Mouse (Mus musculus) midbrain, postnatal 0 days (tissue): Measurements from ENCODE around the gene Eri3. TPM values are rescaled to one million over a fixed set of nuclear protein-coding genes. Genes with fewer than 3 reads are reported as not detected.

Source experiments
- ATAC-seq: fragments of 200-750 bp; cut with Nextera tagmentation; 2 replicates; pipeline ENCODE4 v1.8.0; 2017; ENCODE audit warnings: moderate number of reproducible peaks, mild to moderate bottlenecking, moderate TSS enrichment, moderate library complexity; ENCODE audit not compliant: low FRiP score
- DNase-seq: peaks from one replicate; pipeline ENCODE4 v3.0.0-alpha.2; 2015; ENCODE audit warnings: low spot score
- H3K27ac ChIP-seq: fragments of 300-500 bp; sonication (generic); 2 replicates; pipeline ENCODE4 v1.5.1; 2014; ENCODE audit warnings: low read depth, mild to moderate bottlenecking, low read length, mixed read lengths
- H3K27me3 ChIP-seq: fragments of 300-500 bp; sonication (generic); 2 replicates; pipeline ENCODE4 v1.6.1; 2014; ENCODE audit warnings: low read length, control low read depth, mixed read lengths; ENCODE audit not compliant: insufficient read depth
- H3K36me3 ChIP-seq: fragments of 300-500 bp; sonication (generic); 2 replicates; pipeline ENCODE4 v1.6.1; 2014; ENCODE audit warnings: low read length, control low read depth, mixed read lengths; ENCODE audit not compliant: insufficient read depth
- H3K4me1 ChIP-seq: fragments of 300-500 bp; sonication (generic); 2 replicates; pipeline ENCODE4 v1.6.1; 2014; ENCODE audit warnings: mild to moderate bottlenecking, control low read depth, antibody characterized with exemption, low read length, mixed read lengths; ENCODE audit not compliant: insufficient read depth
- H3K4me2 ChIP-seq: fragments of 300-500 bp; sonication (generic); 2 replicates; pipeline ENCODE4 v1.6.1; 2014; ENCODE audit warnings: low read depth, mild to moderate bottlenecking, low read length, mixed read lengths; ENCODE audit not compliant: poor library complexity, severe bottlenecking
- H3K4me3 ChIP-seq: fragments of 300-500 bp; sonication (generic); 2 replicates; pipeline ENCODE4 v1.5.1; 2014; ENCODE audit warnings: low read depth, mild to moderate bottlenecking, low read length, moderate library complexity
- H3K9ac ChIP-seq: fragments of 300-500 bp; sonication (generic); replicated peaks from 2 replicates; pipeline ENCODE4 v1.6.1; 2014; ENCODE audit warnings: mild to moderate bottlenecking, low read length, moderate library complexity, mixed read lengths; ENCODE audit not compliant: poor library complexity, severe bottlenecking
- H3K9me3 ChIP-seq: fragments of 300-500 bp; sonication (generic); 2 replicates; pipeline ENCODE4 v1.6.1; 2016; ENCODE audit warnings: low read length, control low read depth
- CTCF ChIP-seq: IDR thresholded peaks from 2 replicates; pipeline ENCODE4 v1.5.1; 2016; ENCODE audit warnings: antibody characterized with exemption, mild to moderate bottlenecking
- WGBS: fragments of 180-500 bp; shearing (Covaris S2); extraction: QIAGEN DNeasy Blood & Tissue Kit; methylation state at CpG from one replicate; pipeline ENCODE4 v1.1.7; 2014; 5-methylcytosine and 5-hydroxymethylcytosine counted together
- polyA plus RNA-seq: library from polyadenylated mRNA; unstranded; fragments of >200 nt; fragmentation: Nextera tagmentation; extraction: Ambion mirVana; gene quantifications from 2 replicates; pipeline ENCODE4 v1.2.1, GENCODE M21; 2015
- total RNA-seq: library from RNA; depleted of rRNA; stranded (reverse); fragments of >200 nt; gene quantifications from 2 replicates; pipeline ENCODE4 v1.2.3, GENCODE M21; 2014

Gene Eri3
- total and polyA plus RNA-seq, 2 experiments from 2014 or later = 291 to 323 TPM

GRCm38 (mm10) chr4:117633527-117633926 is 83.4 kb downstream of the Eri3 start:
- Histone ChIP-seq H3K27me3 (no peaks in the 10 kb centered on the region), H3K36me3 (no peaks in the 10 kb centered on the region), H3K4me1 (peaks cover 7% of the 10 kb centered on the region; the same call in 1 of the 2 replicates), H3K4me3 (no peak overlapping the region), H3K9ac (no peak overlapping the region), H3K9me3 (no peaks in the 10 kb centered on the region), H3K27ac (no peak overlapping the region), H3K4me2 (no peak overlapping the region)
- ATAC-seq = no peak
- WGBS = 69% methylated on average over 5 of the region's 5 CpGs
- no peak for DNase-seq
- no peak for TF ChIP-seq CTCF

- Histone ChIP-seq H3K27me3 (no peaks in the 10 kb centered on the region), H3K4me1 (peaks cover 7% of the 10 kb centered on the region; the same call in 1 of the 2 replicates), H3K27ac (no peak overlapping the region), H3K36me3 (no peaks in the 10 kb centered on the region), H3K9ac (no peak overlapping the region), H3K4me3 (no peak overlapping the region), H3K4me2 (no peak overlapping the region), H3K9me3 (no peaks in the 10 kb centered on the region)
- no peak for ATAC-seq
- no peak for TF ChIP-seq CTCF
- DNase-seq = no peak
- WGBS = 88% methylated on average over 7 of the region's 7 CpGs
Observed at GRCm38 (mm10) chr4:117634642-117635041, 84.5 kb downstream of the Eri3 start.

GRCm38 (mm10) chr4:117636152-117636551 is 86.0 kb downstream of the Eri3 start:
- Histone ChIP-seq H3K4me1 (peaks cover 7% of the 10 kb centered on the region; the same call in 1 of the 2 replicates), H3K36me3 (peaks cover 4% of the 10 kb centered on the region; the same call in 1 of the 2 replicates), H3K4me3 (no peak overlapping the region), H3K9ac (no peak overlapping the region), H3K27ac (no peak overlapping the region), H3K27me3 (no peaks in the 10 kb centered on the region), H3K4me2 (no peak overlapping the region), H3K9me3 (no peaks in the 10 kb centered on the region)
- TF ChIP-seq CTCF = no peak
- ATAC-seq = no peak
- DNase-seq = no peak
- 81% methylated on average over 4 of the region's 4 CpGs for WGBS

GRCm38 (mm10) chr4:117636891-117637613 is 86.9 kb downstream of the Eri3 start:
- ATAC-seq = peak; percentile 49; the same call in 1 of the 2 replicates
- H3K27me3 ChIP-seq = no peaks in the 10 kb centered on the region
- no peaks in the 10 kb centered on the region for H3K9me3 ChIP-seq
- no peak overlapping the region for H3K4me3 ChIP-seq
- no peak for DNase-seq
- no peak for TF ChIP-seq CTCF
- peak overlapping the region; percentile 68 for H3K27ac ChIP-seq
- no peak overlapping the region for H3K4me2 ChIP-seq
- WGBS = 16% methylated on average over 22 of the region's 22 CpGs
- H3K36me3 ChIP-seq = peaks cover 7% of the 10 kb centered on the region; the same call in 1 of the 2 replicates
- H3K4me1 ChIP-seq = peaks cover 7% of the 10 kb centered on the region; the same call in 1 of the 2 replicates
- no peak overlapping the region for H3K9ac ChIP-seq

- H3K9ac ChIP-seq = no peak overlapping the region
- TF ChIP-seq CTCF = no peak
- WGBS = 90% methylated on average over 1 of the region's 1 CpGs
- H3K27me3 ChIP-seq = no peaks in the 10 kb centered on the region
- ATAC-seq (no peak), DNase-seq (no peak)
- H3K4me2 ChIP-seq = no peak overlapping the region
- H3K27ac ChIP-seq = no peak overlapping the region
- H3K4me1 ChIP-seq = peaks cover 18% of the 10 kb centered on the region
- peaks cover 7% of the 10 kb centered on the region; the same call in 1 of the 2 replicates for H3K36me3 ChIP-seq
- no peaks in the 10 kb centered on the region for H3K9me3 ChIP-seq
- no peak overlapping the region for H3K4me3 ChIP-seq
Observed at GRCm38 (mm10) chr4:117640925-117641703, 90.9 kb downstream of the Eri3 start.

- H3K4me3 ChIP-seq = no peak overlapping the region
- no peaks in the 10 kb centered on the region for H3K9me3 ChIP-seq
- peaks cover 18% of the 10 kb centered on the region for H3K4me1 ChIP-seq
- H3K27me3 ChIP-seq = no peaks in the 10 kb centered on the region
- H3K36me3 ChIP-seq = peaks cover 7% of the 10 kb centered on the region; the same call in 1 of the 2 replicates
- no peak overlapping the region for H3K27ac ChIP-seq
- 97% methylated on average over 1 of the region's 1 CpGs for WGBS
- DNase-seq (no peak), ATAC-seq (no peak)
- H3K9ac ChIP-seq = no peak overlapping the region
- H3K4me2 ChIP-seq = no peak overlapping the region
- TF ChIP-seq CTCF = no peak
Observed at GRCm38 (mm10) chr4:117641804-117642203, 91.6 kb downstream of the Eri3 start.
